Mouse (Mus musculus) heart, postnatal 4 days (tissue): ENCODE measurements around the gene Ccdc61. TPM values are rescaled to one million over a fixed set of nuclear protein-coding genes. Genes with fewer than 3 reads are reported as not detected.

Experiments
- DNase-seq: peaks from one replicate; pipeline ENCODE4 v3.0.0; 2021
- total RNA-seq, 2 experiments: library from RNA; stranded (reverse); gene quantifications; 2 replicates each; pipeline ENCODE4 v1.2.3; 2021

Gene Ccdc61
- 10 to 100 TPM; 11.9 to 14.9 TPM for total RNA-seq

GRCm38 (mm10) chr7:18910241-18910831 is at the start of gene Ccdc61:
Gene Ccdc61, minus strand, starts transcription at chr7:18910415.
- peak; percentile 98 for DNase-seq

- DNase-seq: peak; percentile 59
Measured at GRCm38 (mm10) chr7:18959446-18959845, 49.2 kb upstream of the Ccdc61 start.

DNA sequence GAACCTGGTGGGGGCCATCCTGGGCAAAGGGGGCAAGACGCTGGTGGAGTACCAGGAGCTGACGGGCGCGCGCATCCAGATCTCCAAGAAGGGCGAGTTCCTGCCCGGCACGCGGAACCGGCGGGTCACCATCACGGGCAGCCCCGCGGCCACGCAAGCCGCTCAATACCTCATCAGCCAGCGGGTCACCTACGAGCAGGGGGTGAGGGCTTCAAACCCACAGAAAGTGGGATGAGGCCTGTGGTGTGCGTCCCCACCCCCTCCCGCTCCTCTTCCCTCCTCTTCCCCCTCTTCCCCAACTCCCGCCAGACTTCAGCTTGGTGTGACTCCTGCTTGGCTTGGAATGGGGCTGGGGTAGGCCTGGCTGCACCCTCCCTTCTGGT is 48.2 kb upstream of the Ccdc61 start:
- no peak for DNase-seq

DNA sequence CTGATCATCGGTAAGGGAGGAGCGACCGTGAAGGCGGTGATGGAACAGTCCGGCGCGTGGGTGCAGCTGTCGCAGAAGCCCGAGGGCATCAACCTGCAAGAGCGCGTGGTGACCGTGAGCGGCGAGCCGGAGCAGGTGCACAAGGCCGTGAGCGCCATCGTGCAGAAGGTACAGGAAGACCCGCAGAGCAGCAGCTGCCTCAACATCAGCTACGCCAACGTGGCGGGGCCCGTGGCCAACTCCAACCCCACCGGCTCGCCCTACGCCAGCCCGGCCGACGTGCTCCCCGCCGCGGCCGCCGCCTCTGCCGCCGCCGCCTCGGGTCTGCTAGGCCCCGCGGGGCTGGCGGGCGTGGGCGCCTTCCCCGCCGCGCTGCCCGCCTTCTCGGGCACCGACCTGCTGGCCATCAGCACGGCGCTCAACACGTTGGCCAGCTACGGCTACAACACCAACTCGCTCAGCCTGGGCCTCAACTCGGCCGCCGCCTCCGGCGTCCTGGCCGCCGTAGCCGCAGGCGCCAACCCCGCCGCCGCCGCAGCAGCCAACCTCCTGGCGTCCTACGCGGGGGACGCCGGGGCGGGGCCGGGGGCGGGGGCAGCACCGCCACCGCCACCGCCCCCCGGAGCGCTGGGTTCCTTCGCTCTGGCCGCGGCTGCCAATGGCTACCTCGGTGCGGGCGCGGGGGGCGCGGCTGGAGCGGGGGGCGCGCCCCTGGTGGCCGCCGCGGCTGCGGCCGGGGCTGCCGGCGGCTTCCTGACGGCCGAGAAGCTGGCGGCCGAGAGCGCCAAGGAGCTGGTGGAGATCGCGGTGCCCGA is 47.6 kb upstream of the Ccdc61 start:
- peak; percentile 73 for DNase-seq

- peak; percentile 74 for DNase-seq
Measured at GRCm38 (mm10) chr7:18951397-18951796, 41.2 kb upstream of the Ccdc61 start.

- DNase-seq: no peak
Measured at GRCm38 (mm10) chr7:18950523-18951315, 40.5 kb upstream of the Ccdc61 start.

DNA sequence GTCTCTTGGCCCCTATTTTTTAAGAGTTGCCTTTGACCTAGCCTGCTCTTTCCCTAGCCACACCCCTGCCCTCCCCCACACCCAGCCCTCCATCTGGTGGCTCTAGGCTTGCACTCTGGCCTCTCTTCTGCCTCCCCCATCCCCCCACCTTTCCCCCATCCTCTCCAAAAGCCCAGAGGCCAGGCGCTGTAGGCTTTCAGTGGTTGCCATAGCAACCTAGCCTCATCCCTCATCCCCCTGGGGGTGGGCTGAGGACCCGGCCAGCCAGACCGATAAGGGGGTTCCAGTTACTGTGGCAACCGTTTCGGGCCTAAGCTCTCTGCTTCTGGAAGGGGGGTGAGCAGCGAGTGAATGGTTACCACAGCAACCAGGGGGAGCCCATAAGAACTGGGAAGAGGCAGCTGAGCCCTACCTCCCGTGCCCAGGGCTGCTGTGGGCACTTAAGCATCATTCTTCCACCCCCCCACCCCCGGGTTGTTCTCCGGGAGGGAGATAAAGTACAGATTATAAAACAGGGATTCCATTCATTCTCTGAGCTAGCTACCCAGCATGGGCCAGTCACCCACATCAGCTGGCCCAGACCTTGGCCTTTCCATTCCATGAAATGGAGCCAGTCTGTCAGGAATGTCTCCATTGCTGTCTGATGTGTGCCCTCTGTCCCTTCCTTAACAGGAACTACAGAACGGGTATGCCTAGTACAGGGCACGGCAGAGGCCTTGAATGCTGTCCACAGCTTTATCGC is 39.7 kb upstream of the Ccdc61 start:
- DNase-seq: no peak

DNA sequence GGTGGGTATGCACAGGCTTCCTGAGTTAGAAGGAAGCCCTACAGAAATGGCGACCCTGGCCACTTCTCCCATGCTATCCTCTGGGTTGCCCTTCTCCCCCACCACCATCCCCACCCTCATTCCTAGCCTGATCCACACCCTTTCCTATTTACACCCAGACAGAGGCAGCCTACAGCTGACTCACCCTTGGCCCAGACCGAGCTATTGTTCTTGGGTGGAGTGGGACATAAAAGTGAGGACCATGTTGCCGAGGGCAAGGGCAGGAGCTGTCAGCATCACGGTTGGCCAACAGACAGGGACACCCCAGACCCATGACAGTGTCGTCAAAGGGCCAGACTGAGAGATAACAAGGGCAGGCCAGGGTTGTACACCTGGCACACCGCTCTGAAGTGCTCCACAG is 37.9 kb upstream of the Ccdc61 start:
- DNase-seq: peak; percentile 53

- no peak for DNase-seq
Measured at GRCm38 (mm10) chr7:18942815-18943214, 32.6 kb upstream of the Ccdc61 start.

- no peak for DNase-seq
Measured at GRCm38 (mm10) chr7:18942376-18942775, 32.2 kb upstream of the Ccdc61 start.

GRCm38 (mm10) chr7:18927759-18928158 is 17.5 kb upstream of the Ccdc61 start:
- DNase-seq: peak; percentile 29

DNA sequence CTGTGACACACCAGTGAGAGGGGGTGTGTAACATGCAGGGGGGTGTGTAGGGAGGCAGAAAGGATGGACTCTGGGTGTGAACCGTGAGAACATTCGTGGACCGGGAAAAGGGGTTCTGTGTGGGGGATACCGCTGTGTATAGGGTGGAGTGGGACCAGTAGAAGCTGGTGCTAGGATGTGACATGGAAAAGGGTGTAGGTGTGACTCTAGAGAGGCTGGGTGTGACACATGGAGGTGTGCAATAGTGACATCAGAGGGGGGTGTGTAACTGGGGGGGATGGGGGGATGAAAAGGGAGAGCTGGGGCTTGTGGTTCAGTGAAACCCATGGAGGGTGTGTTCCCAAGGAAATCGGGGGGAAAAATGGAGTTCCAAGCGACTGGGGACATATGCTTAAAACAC is 16.7 kb upstream of the Ccdc61 start:
- DNase-seq: no peak

DNA sequence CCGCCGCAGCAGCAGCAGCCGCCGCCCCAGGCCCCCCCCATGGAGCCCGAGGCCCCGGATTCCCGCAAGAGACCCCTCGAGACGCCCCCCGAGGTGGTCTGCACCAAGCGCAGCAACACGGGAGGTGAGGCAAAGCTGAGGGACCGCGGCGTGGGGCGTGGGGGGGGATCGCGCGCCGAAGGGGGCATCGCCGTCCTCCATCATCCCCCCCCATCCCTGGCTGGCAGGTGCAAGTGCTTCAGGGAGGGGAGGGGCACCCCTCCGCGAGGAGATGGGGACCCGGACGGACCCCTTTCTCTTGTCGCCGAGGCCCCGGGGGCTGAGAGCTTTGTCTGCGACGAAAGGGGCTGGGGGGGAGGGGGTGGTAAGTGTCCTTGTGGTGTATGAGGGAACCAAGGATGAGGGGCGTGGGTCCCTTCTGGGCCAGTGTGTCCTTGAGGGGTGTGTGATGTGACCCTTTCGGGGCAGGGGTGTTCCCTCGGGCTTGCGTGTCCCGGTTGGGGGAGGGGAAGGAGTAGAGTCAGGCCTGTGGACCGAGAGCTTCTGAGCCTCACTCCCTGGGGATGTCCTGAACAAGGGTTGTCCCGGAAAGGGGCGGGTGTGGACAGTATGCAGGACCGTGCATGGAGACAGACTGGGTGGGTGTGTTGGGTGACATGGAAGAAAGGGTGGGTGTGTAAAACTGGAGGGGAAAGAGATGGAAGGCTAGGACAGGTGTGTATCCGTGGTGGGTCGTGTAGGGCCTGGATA is 16.0 kb upstream of the Ccdc61 start:
- peak; percentile 49 for DNase-seq

DNA sequence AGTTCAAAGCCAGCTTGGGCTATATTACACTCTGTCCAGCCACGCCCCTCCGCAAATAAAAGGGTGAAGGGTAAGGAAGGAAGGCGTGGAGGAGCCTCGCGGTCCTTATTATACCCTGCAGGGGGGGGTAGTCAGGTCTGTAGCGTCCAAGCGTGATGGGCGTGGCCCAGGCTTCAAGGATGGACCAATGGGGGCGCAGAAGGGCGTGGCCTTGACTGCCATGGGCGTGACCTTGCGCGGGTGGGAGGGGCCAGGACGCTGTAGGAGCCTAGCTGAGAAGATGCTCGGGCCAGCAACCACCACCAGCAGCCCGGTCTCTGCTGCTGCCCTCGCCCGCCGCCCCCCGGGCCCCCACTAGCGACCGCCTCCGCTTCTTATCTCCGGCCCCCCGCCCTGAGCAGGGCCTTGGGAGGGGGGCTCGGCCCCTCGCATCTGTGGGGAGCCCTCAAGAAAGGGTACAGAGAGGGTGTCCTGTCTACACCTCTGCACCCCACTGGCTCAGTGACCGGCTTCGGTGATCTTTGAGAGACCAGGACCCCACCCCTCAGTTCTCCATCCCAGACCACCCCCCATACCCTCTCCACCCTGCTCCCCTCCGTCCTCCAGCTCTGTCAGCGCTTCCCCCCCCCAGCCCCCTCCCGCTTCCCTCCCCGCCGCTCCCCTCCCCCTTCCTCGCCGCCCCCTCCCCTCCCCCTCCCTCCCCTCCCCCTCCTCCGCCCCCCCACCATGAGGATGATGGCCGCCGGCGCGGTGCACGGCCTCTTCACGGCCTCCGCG is 15.1 kb upstream of the Ccdc61 start, which contains the start of gene Nova2:
Gene Nova2, plus strand, starts transcription at position 727 of the 777 bp plus-strand sequence.
- DNase-seq: peak; percentile 90

- no peak for DNase-seq
Measured at GRCm38 (mm10) chr7:18924321-18924720, 14.1 kb upstream of the Ccdc61 start.

DNA sequence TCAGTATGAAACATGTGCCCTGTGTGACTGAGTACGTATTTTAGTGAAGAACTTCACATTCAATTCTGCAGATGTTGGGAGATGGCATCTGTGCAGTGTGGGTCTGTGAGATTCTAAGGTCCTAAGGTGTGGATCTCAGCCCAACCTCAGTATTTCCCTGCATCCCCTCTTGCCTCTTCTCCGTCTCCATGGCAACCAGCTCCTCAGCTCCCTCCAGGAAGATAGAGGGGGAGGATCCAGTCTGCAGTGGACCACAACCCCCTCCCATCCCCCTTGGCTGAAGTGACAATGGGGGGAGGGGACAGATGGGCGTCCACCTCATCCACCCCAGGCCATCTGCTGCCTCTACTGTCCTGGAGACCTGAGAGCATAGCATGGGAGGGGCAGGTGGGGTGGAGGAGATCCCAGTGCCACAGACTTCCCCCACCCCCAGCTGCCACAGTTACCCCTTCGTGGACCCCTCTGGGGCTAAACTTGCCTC is 13.5 kb upstream of the Ccdc61 start:
- no peak for DNase-seq

DNA sequence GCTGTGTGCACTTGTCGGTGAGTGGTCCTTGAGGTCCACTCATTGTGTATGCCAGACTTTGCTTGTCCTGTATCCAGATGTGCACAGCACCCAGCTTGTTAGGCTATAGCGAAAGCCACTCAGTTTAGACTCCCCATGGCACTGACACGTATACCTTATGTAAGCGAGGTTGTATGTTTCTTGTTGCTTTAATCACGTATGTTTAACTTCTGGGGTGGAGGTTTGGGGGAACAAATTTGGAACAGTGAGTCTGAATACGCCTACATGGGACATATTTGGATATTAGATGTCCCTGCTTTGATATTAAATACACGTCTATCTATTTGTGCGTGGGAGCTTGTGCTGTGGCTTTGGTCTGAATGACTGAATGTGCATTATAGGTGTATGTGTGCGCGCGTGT is 13.1 kb upstream of the Ccdc61 start:
- DNase-seq: no peak

- no peak for DNase-seq
Measured at GRCm38 (mm10) chr7:18922807-18923206, 12.6 kb upstream of the Ccdc61 start.

GRCm38 (mm10) chr7:18921069-18921468 is 10.9 kb upstream of the Ccdc61 start:
- DNase-seq: peak; percentile 51

- peak; percentile 34 for DNase-seq
Measured at GRCm38 (mm10) chr7:18917931-18918330, 7.7 kb upstream of the Ccdc61 start.

GRCm38 (mm10) chr7:18916254-18916653 is 6.0 kb upstream of the Ccdc61 start:
- no peak for DNase-seq
